Mouse (Mus musculus) cerebellum, adult 2 months (tissue): ENCODE data around the gene Ccl22. TPM values are rescaled to one million over a fixed set of nuclear protein-coding genes. Genes with fewer than 3 reads are reported as not detected.

ENCODE experiments used
- DNase-seq, 2 experiments: peaks; one replicate each; pipeline ENCODE4 v3.0.0; 2021
- H3K27ac ChIP-seq: fragments of 200-500 bp; 2 replicates; pipeline ENCODE4 v1.5.1; 2012; ENCODE audit warnings: low read length, control low read depth, inconsistent platforms; ENCODE audit not compliant: insufficient read depth
- H3K27me3 ChIP-seq: fragments of 200-500 bp; 2 replicates; pipeline ENCODE4 v1.6.1; 2012; ENCODE audit warnings: inconsistent platforms, mild to moderate bottlenecking, low read length, moderate library complexity; ENCODE audit not compliant: control insufficient read depth, insufficient read depth
- H3K4me1 ChIP-seq: fragments of 200-500 bp; 2 replicates; pipeline ENCODE4 v1.6.1; 2011; ENCODE audit warnings: low read length; ENCODE audit not compliant: control insufficient read depth, insufficient read depth
- H3K4me3 ChIP-seq: fragments of 200-500 bp; replicated peaks from 2 replicates; pipeline ENCODE3; 2011; ENCODE audit warnings: mild to moderate bottlenecking, low read depth, low read length, control low read depth; ENCODE audit not compliant: insufficient read depth
- CTCF ChIP-seq: fragments of 200-500 bp; IDR thresholded peaks from 2 replicates; pipeline ENCODE4 v1.5.1; 2011; ENCODE audit warnings: low read depth, mild to moderate bottlenecking, control low read depth, low read length, moderate library complexity, borderline replicate concordance; ENCODE audit not compliant: insufficient read depth
- POLR2A ChIP-seq: fragments of 200-500 bp; IDR thresholded peaks from 2 replicates; pipeline ENCODE4 v1.6.1; 2011; ENCODE audit warnings: low read length, control low read depth, borderline replicate concordance; ENCODE audit not compliant: insufficient read depth
- whole genome bisulfite sequencing: fragments of 180-500 bp; shearing (Covaris S2); methylation state at CpG from one replicate; pipeline ENCODE4 v1.1.7; 2018; 5-methylcytosine and 5-hydroxymethylcytosine counted together
- polyA plus RNA-seq: library from polyadenylated mRNA; depleted of rRNA; stranded (reverse); fragments of >200 nt; gene quantifications from 2 replicates; pipeline ENCODE4 v1.2.3, GENCODE M21; 2012; rRNA removed

Gene Ccl22
- polyA plus RNA-seq, 1 experiment = 0.21 TPM

- Histone ChIP-seq H3K27ac (no peak overlapping the region), H3K4me1 (no peaks in the 10 kb centered on the region), H3K4me3 (no peak overlapping the region), H3K27me3 (no peaks in the 10 kb centered on the region; the same call in 1 of the 2 replicates)
- TF ChIP-seq POLR2A = no peak
- TF ChIP-seq CTCF = no peak
- DNase-seq = no peak
- 86% methylated on average over 4 of the region's 4 CpGs for WGBS
Measured at GRCm38 (mm10) chr8:94794368-94794767, 49.0 kb downstream of the Ccl22 start.

DNA sequence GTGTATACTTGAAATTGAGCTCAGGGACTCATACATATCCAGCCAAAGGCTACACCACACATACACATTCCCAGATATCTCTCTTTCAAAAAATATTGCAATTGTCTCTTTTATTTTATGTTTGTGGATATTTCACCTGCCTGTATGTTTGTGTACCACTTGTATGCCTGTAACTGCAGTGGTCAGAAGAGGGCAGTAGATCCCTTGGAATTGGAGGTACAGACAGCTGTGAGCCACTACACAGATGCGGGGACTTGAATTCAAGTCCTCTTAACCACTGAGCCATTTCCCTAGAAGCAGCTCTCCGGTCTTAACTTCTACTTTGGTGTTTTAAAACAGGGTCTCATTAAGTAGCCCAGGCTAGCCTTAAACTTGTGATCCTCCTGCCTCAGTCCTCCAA lies 49.4 kb downstream of the Ccl22 start:
- TF ChIP-seq CTCF = no peak
- no peak for TF ChIP-seq POLR2A
- WGBS = 95% methylated on average over 2 of the region's 2 CpGs
- no peak for DNase-seq

GRCm38 (mm10) chr8:94800278-94800968 lies 55.0 kb downstream of the Ccl22 start:
- Histone ChIP-seq H3K4me3 (no peak overlapping the region), H3K27me3 (no peaks in the 10 kb centered on the region), H3K27ac (no peak overlapping the region), H3K4me1 (no peaks in the 10 kb centered on the region)
- TF ChIP-seq CTCF (no peak), POLR2A (no peak)
- 44% methylated on average over 7 of the region's 7 CpGs for WGBS
- no peak for DNase-seq

More for the DNA sequence above, 49.4 kb downstream of the Ccl22 start:
- Histone ChIP-seq H3K27ac (no peak overlapping the region), H3K27me3 (no peaks in the 10 kb centered on the region; the same call in 1 of the 2 replicates), H3K4me3 (no peak overlapping the region), H3K4me1 (no peaks in the 10 kb centered on the region)

Other genes with a start within 250 kb of the Ccl22 start
- 39.3 and 46.3 TPM in 2 replicates for gene Cpne2, start 212.6 kb upstream of the Ccl22 start, polyA plus RNA-seq
- 22.0 TPM in 2 replicates for gene Rspry1, start 143.7 kb upstream of the Ccl22 start, polyA plus RNA-seq
- gene Fam192a, start 143.6 kb upstream of the Ccl22 start, polyA plus RNA-seq = 56.1 and 57.6 TPM in 2 replicates
- gene Arl2bp, start 79.0 kb upstream of the Ccl22 start, polyA plus RNA-seq = 198 and 211 TPM in 2 replicates
- gene Pllp, start 49.3 kb upstream of the Ccl22 start, polyA plus RNA-seq = 214 and 242 TPM in 2 replicates
- 102 and 103 TPM in 2 replicates for gene Cx3cl1, start 26.4 kb downstream of the Ccl22 start, polyA plus RNA-seq
- gene Ccl17, start 64.9 kb downstream of the Ccl22 start, polyA plus RNA-seq = 0.36 and 1.1 TPM in 2 replicates
- 155 and 163 TPM in 2 replicates for gene Coq9, start 92.7 kb downstream of the Ccl22 start, polyA plus RNA-seq
- 58.2 and 58.4 TPM in 2 replicates for gene Ciapin1, start 92.8 kb downstream of the Ccl22 start, polyA plus RNA-seq
- gene Polr2c, start 111.9 kb downstream of the Ccl22 start, polyA plus RNA-seq = 154 and 166 TPM in 2 replicates
- gene Dok4, start 130.7 kb downstream of the Ccl22 start, polyA plus RNA-seq = 12.1 and 12.5 TPM in 2 replicates
- gene Ccdc102a, start 172.5 kb downstream of the Ccl22 start, polyA plus RNA-seq = 3.0 and 3.2 TPM in 2 replicates
- gene Adgrg5, start 178.1 kb downstream of the Ccl22 start, polyA plus RNA-seq = 0.06 and 0.08 TPM in 2 replicates
- 75.8 and 79.1 TPM in 2 replicates for gene Adgrg1, start 229.2 kb downstream of the Ccl22 start, polyA plus RNA-seq